Mouse (Mus musculus) hindbrain, embryonic 11.5 days (tissue): ENCODE measurements around the gene Inpp5f. TPM values are rescaled to one million over a fixed set of nuclear protein-coding genes. Genes with fewer than 3 reads are reported as not detected.

Experiments used
- ATAC-seq: fragments of 200-750 bp; cut with Nextera tagmentation; 2 replicates; pipeline ENCODE4 v1.8.0; 2017; ENCODE audit warnings: mild to moderate bottlenecking, moderate TSS enrichment, moderate library complexity; ENCODE audit not compliant: low FRiP score
- DNase-seq: peaks from one replicate; pipeline ENCODE4 v3.0.0-alpha.2; 2015; ENCODE audit warnings: low spot score
- H3K27ac ChIP-seq: fragments of 300-500 bp; sonication (generic); 2 replicates; pipeline ENCODE4 v1.5.1; 2014; ENCODE audit warnings: mild to moderate bottlenecking, low read depth, low read length
- H3K27me3 ChIP-seq: fragments of 300-500 bp; sonication (generic); 2 replicates; pipeline ENCODE4 v1.6.1; 2014; ENCODE audit warnings: mild to moderate bottlenecking, low read length, moderate library complexity, mixed read lengths; ENCODE audit not compliant: control insufficient read depth, insufficient read depth
- H3K36me3 ChIP-seq: fragments of 300-500 bp; sonication (generic); 2 replicates; pipeline ENCODE4 v1.6.1; 2014; ENCODE audit warnings: mild to moderate bottlenecking, low read length, moderate library complexity, mixed read lengths; ENCODE audit not compliant: control insufficient read depth, insufficient read depth
- H3K4me1 ChIP-seq: fragments of 300-500 bp; sonication (generic); replicated peaks from 2 replicates; pipeline ENCODE4 v1.6.1; 2014; ENCODE audit warnings: low read length, mixed read lengths; ENCODE audit not compliant: control insufficient read depth, insufficient read depth
- H3K4me2 ChIP-seq: fragments of 300-500 bp; sonication (generic); replicated peaks from 2 replicates; pipeline ENCODE4 v1.6.1; 2014; ENCODE audit warnings: mild to moderate bottlenecking, low read depth, low read length
- H3K4me3 ChIP-seq: fragments of 300-500 bp; sonication (generic); 2 replicates; pipeline ENCODE4 v1.5.1; 2014; ENCODE audit warnings: low read depth, low read length
- H3K9ac ChIP-seq: fragments of 300-500 bp; sonication (generic); 2 replicates; pipeline ENCODE4 v1.6.1; 2014; ENCODE audit warnings: low read depth, low read length
- H3K9me3 ChIP-seq: fragments of 300-500 bp; sonication (generic); 2 replicates; pipeline ENCODE4 v1.6.1; 2016; ENCODE audit warnings: low read length; ENCODE audit not compliant: control insufficient read depth
- WGBS: fragments of 180-500 bp; shearing (Covaris S2); extraction: QIAGEN DNeasy Blood & Tissue Kit; methylation state at CpG from one replicate; pipeline ENCODE4 v1.1.7; 2014; 5-methylcytosine and 5-hydroxymethylcytosine counted together
- polyA plus RNA-seq: library from polyadenylated mRNA; unstranded; fragments of >200 nt; fragmentation: Nextera tagmentation; extraction: Ambion mirVana; gene quantifications from 2 replicates; pipeline ENCODE4 v1.2.1, GENCODE M21; 2014

Inpp5f gene
- polyA plus RNA-seq, 1 experiment from 2014 or later, result 134 TPM

- no peaks in the 10 kb centered on the region for H3K4me1 ChIP-seq
- H3K27ac ChIP-seq, result no peak overlapping the region
- no peaks in the 10 kb centered on the region for H3K36me3 ChIP-seq
- no peak for DNase-seq
- no peak overlapping the region for H3K4me2 ChIP-seq
- H3K9me3 ChIP-seq, result no peaks in the 10 kb centered on the region
- H3K4me3 ChIP-seq, result no peak overlapping the region
- no peak overlapping the region for H3K9ac ChIP-seq
- no peak for ATAC-seq
- H3K27me3 ChIP-seq, result no peaks in the 10 kb centered on the region
- 84% methylated on average over 8 of the region's 8 CpGs for WGBS
Observed at GRCm38 (mm10) chr7:128663906-128664305, 52.8 kb downstream of the Inpp5f start.

- no peak overlapping the region for H3K4me2 ChIP-seq
- 95% methylated on average over 11 of the region's 11 CpGs for WGBS
- H3K9me3 ChIP-seq, result no peaks in the 10 kb centered on the region
- no peak overlapping the region for H3K27ac ChIP-seq
- H3K9ac ChIP-seq, result no peak overlapping the region
- ATAC-seq, result no peak
- no peaks in the 10 kb centered on the region for H3K4me1 ChIP-seq
- H3K36me3 ChIP-seq, result no peaks in the 10 kb centered on the region
- H3K4me3 ChIP-seq, result no peak overlapping the region
- no peak for DNase-seq
- H3K27me3 ChIP-seq, result no peaks in the 10 kb centered on the region
Observed at GRCm38 (mm10) chr7:128664861-128665377, 53.8 kb downstream of the Inpp5f start.

- WGBS, result 59% methylated on average over 5 of the region's 5 CpGs
- Histone ChIP-seq H3K4me3 (no peak overlapping the region), H3K4me2 (no peak overlapping the region), H3K36me3 (no peaks in the 10 kb centered on the region), H3K27me3 (no peaks in the 10 kb centered on the region), H3K9ac (no peak overlapping the region), H3K4me1 (no peaks in the 10 kb centered on the region; the same call in 1 of the 2 replicates), H3K27ac (no peak overlapping the region), H3K9me3 (no peaks in the 10 kb centered on the region)
- ATAC-seq (no peak), DNase-seq (no peak)
Observed at GRCm38 (mm10) chr7:128667788-128668187, 56.7 kb downstream of the Inpp5f start.

- no peak overlapping the region for H3K9ac ChIP-seq
- no peak overlapping the region for H3K4me3 ChIP-seq
- WGBS, result 42% methylated on average over 2 of the region's 2 CpGs
- ATAC-seq (no peak), DNase-seq (no peak)
- H3K4me1 ChIP-seq, result no peaks in the 10 kb centered on the region; the same call in none of the 2 replicates
- no peaks in the 10 kb centered on the region for H3K9me3 ChIP-seq
- H3K27me3 ChIP-seq, result no peaks in the 10 kb centered on the region
- H3K36me3 ChIP-seq, result no peaks in the 10 kb centered on the region
- no peak overlapping the region for H3K27ac ChIP-seq
- H3K4me2 ChIP-seq, result no peak overlapping the region
Observed at GRCm38 (mm10) chr7:128668831-128669230, 57.7 kb downstream of the Inpp5f start.

- Histone ChIP-seq H3K9me3 (no peaks in the 10 kb centered on the region), H3K27me3 (no peaks in the 10 kb centered on the region), H3K4me2 (peak overlapping the region; percentile 22; the same call in 1 of the 2 replicates), H3K4me3 (no peak overlapping the region), H3K4me1 (no peaks in the 10 kb centered on the region; the same call in none of the 2 replicates), H3K36me3 (no peaks in the 10 kb centered on the region), H3K9ac (no peak overlapping the region), H3K27ac (peak overlapping the region; percentile 88)
- 10% methylated on average over 8 of the region's 8 CpGs for WGBS
- ATAC-seq (peak; percentile 87), DNase-seq (peak; percentile 54)
Observed at GRCm38 (mm10) chr7:128671952-128672351, 60.8 kb downstream of the Inpp5f start.

GRCm38 (mm10) chr7:128672408-128673010 lies 61.4 kb downstream of the Inpp5f start:
- Histone ChIP-seq H3K4me1 (no peaks in the 10 kb centered on the region; the same call in none of the 2 replicates), H3K4me2 (peak overlapping the region; percentile 22), H3K4me3 (no peak overlapping the region), H3K9me3 (no peaks in the 10 kb centered on the region), H3K9ac (peak overlapping the region; percentile 44; the same call in 1 of the 2 replicates), H3K36me3 (no peaks in the 10 kb centered on the region), H3K27ac (peak overlapping the region; percentile 88), H3K27me3 (no peaks in the 10 kb centered on the region)
- 9% methylated on average over 15 of the region's 15 CpGs for WGBS
- peak; percentile 91 for ATAC-seq
- peak; percentile 60 for DNase-seq

GRCm38 (mm10) chr7:128678546-128678945 lies 67.4 kb downstream of the Inpp5f start:
- H3K36me3 ChIP-seq, result no peaks in the 10 kb centered on the region
- H3K27me3 ChIP-seq, result no peaks in the 10 kb centered on the region
- no peak overlapping the region for H3K4me2 ChIP-seq
- no peak overlapping the region for H3K27ac ChIP-seq
- H3K4me3 ChIP-seq, result no peak overlapping the region
- H3K4me1 ChIP-seq, result no peaks in the 10 kb centered on the region
- no peaks in the 10 kb centered on the region for H3K9me3 ChIP-seq
- DNase-seq, result no peak
- H3K9ac ChIP-seq, result no peak overlapping the region
- 82% methylated on average over 3 of the region's 3 CpGs for WGBS
- ATAC-seq, result no peak

- Histone ChIP-seq H3K4me2 (peak overlapping the region; percentile 51), H3K27ac (peak overlapping the region; percentile 87), H3K9me3 (no peaks in the 10 kb centered on the region), H3K36me3 (peaks cover 7% of the 10 kb centered on the region; the same call in 1 of the 2 replicates), H3K4me1 (no peaks in the 10 kb centered on the region), H3K27me3 (no peaks in the 10 kb centered on the region), H3K9ac (peak overlapping the region; percentile 67), H3K4me3 (peak overlapping the region; percentile 43)
- peak; percentile 85 for ATAC-seq
- 49% methylated on average over 56 of the region's 56 CpGs for WGBS
- DNase-seq, result peak; percentile 87
Observed at GRCm38 (mm10) chr7:128687821-128688564, 76.9 kb downstream of the Inpp5f start.
